Mouse (Mus musculus) liver, postnatal 0 days (tissue): ENCODE results near the gene Tm4sf5. TPM values are rescaled to one million over a fixed set of nuclear protein-coding genes. Genes with fewer than 3 reads are reported as not detected.
A peak's percentile ranks its signal among the peaks of the same experiment; 100 is the strongest.
"Not testable (repeated sequence)": the region's sequence is repeated elsewhere in the genome, so short reads cannot be mapped to it uniquely, and the experiment has no call there.

Experiments
- ATAC-seq: fragments of 200-750 bp; cut with Nextera tagmentation; 2 replicates; pipeline ENCODE4 v1.8.0; 2017; ENCODE audit warnings: mild to moderate bottlenecking, moderate library complexity
- DNase-seq: peaks from one replicate; pipeline ENCODE4 v3.0.0-alpha.2; 2016
- H3K27ac ChIP-seq: fragments of 300-500 bp; sonication (generic); 2 replicates; pipeline ENCODE4 v1.5.1; 2014; ENCODE audit warnings: antibody characterized with exemption, moderate library complexity, mild to moderate bottlenecking, low read depth
- H3K27me3 ChIP-seq: fragments of 300-500 bp; sonication (generic); 2 replicates; pipeline ENCODE4 v1.6.1; 2014; ENCODE audit warnings: low read length, control low read depth, mixed read lengths; ENCODE audit not compliant: insufficient read depth
- H3K36me3 ChIP-seq: fragments of 300-500 bp; sonication (generic); replicated peaks from 2 replicates; pipeline ENCODE4 v1.6.1; 2014; ENCODE audit warnings: mild to moderate bottlenecking, control low read depth, low read length, moderate library complexity, mixed read lengths; ENCODE audit not compliant: insufficient read depth
- H3K4me1 ChIP-seq: fragments of 300-500 bp; sonication (generic); 2 replicates; pipeline ENCODE4 v1.6.1; 2014; ENCODE audit warnings: antibody characterized with exemption, mild to moderate bottlenecking, control low read depth; ENCODE audit not compliant: insufficient read depth
- H3K4me2 ChIP-seq: fragments of 300-500 bp; sonication (generic); 2 replicates; pipeline ENCODE4 v1.6.1; 2014; ENCODE audit warnings: low read depth, mild to moderate bottlenecking, low read length, moderate library complexity, mixed read lengths
- H3K4me3 ChIP-seq: fragments of 300-500 bp; sonication (generic); 2 replicates; pipeline ENCODE4 v1.5.1; 2014; ENCODE audit warnings: low read depth, low read length
- H3K9ac ChIP-seq: fragments of 300-500 bp; sonication (generic); replicated peaks from 2 replicates; pipeline ENCODE4 v1.6.1; 2014; ENCODE audit warnings: mild to moderate bottlenecking, moderate library complexity
- H3K9me3 ChIP-seq: fragments of 300-500 bp; sonication (generic); 2 replicates; pipeline ENCODE4 v1.6.1; 2016; ENCODE audit warnings: mild to moderate bottlenecking, control low read depth, low read length, mixed read lengths
- CTCF ChIP-seq: sonication (generic); IDR thresholded peaks from 2 replicates; pipeline ENCODE4 v1.5.1; 2016; ENCODE audit warnings: antibody characterized with exemption, low read depth
- EP300 ChIP-seq: IDR thresholded peaks from 2 replicates; pipeline ENCODE4 v1.6.1; 2016; ENCODE audit warnings: antibody characterized with exemption, low read depth, mild to moderate bottlenecking
- WGBS: fragments of 180-500 bp; shearing (Covaris S2); extraction: QIAGEN DNeasy Blood & Tissue Kit; methylation state at CpG from one replicate; pipeline ENCODE4 v1.1.7; 2014; ENCODE audit not compliant: insufficient replicate concordance; 5-methylcytosine and 5-hydroxymethylcytosine counted together
- polyA plus RNA-seq: library from polyadenylated mRNA; unstranded; fragments of >200 nt; fragmentation: Nextera tagmentation; extraction: Ambion mirVana; gene quantifications from 2 replicates; pipeline ENCODE4 v1.2.1, GENCODE M21; 2015

The Tm4sf5 gene
- polyA plus RNA-seq, 1 experiment from 2014 or later: 1.7 TPM

DNA sequence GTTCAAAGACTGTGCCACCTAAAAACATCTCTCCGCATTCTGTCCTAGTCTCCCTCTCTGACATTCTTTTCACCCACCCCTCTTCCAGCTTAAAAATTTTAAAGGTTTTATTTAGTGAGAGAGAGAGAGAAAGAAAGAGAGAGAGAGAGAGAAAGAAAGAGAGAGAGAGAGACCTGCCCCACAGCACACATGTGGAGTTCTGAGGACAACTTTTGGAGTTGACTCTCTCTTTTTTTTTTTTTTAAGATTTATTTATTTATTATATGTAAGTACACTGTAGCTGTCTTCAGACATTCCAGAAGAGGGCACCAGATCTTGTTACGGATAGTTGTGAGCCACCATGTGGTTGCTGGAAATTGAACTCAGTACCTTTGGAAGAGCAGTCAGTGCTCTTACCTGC, 26.0 kb downstream of the Tm4sf5 start:
- ATAC-seq, H3K4me1 ChIP-seq, H3K4me2 ChIP-seq, H3K9ac ChIP-seq, H3K4me3 ChIP-seq, DNase-seq, H3K27ac ChIP-seq, H3K27me3 ChIP-seq, H3K9me3 ChIP-seq: not testable (repeated sequence)
- 0 out of 2 replicates have a peak, but pooled peaks have one; percentile 12 for TF ChIP-seq CTCF
- 75% methylated on average over 2 of the region's 2 CpGs for WGBS
- H3K36me3 ChIP-seq: peaks cover 12% of the 10 kb centered on the region

DNA sequence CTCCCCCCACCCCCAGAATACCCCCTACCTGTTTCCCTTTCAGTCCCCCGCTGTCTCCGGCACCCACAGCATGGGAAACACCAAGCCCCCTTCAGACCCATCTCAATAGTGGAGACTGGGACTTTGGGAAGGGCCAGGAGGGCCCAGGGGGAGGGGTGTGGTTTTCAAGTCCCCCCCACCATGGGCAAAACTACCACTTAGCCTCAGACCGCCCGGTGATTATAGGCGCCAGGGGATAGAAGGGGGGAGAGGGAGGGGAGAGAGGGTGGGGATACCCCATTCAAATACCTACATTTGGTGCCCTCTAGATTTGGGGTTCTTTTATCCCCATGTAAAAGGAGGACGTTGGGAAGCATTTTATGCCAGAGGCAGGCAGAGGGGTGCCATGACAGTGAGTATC, 27.8 kb downstream of the Tm4sf5 start, which contains the start of gene Gm40193:
TSS of gene Gm40193 (minus strand) at position 101 of the 400 bp plus-strand sequence.
- Histone ChIP-seq H3K27me3 (no peaks in the 10 kb centered on the region; the same call in 1 of the 2 replicates), H3K4me1 (no peaks in the 10 kb centered on the region), H3K4me3 (no peak within 1 kb of the TSS), H3K9ac (no peak within 1 kb of the TSS), H3K36me3 (peaks cover 6% of the 10 kb centered on the region; the same call in 1 of the 2 replicates), H3K27ac (no peak within 1 kb of the TSS), H3K9me3 (no peaks in the 10 kb centered on the region), H3K4me2 (no peak within 1 kb of the TSS)
- TF ChIP-seq CTCF (no peak), EP300 (no peak)
- WGBS: 76% methylated on average over 6 of the region's 6 CpGs
- no peak for ATAC-seq
- DNase-seq: no peak

DNA sequence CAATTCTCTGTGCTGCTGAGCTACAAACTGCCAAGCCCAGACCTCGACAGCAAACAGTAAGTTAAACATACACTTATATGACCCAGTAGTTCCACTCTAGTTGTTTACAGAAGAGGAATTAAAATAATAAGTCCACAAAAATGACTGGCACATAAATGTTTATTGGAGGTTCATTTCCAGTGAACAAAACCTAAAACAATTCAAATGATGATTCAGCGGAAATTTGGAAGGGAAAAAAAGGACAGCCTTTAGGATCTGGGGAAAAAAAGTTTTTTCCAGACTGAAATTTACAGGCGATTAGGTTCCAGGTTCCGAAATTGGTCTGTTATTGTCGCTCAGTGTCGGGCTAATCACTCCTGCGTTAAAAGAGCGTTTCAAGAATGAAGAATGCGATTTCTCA, 34.4 kb downstream of the Tm4sf5 start:
- H3K27me3 ChIP-seq: peaks cover 5% of the 10 kb centered on the region; the same call in 1 of the 2 replicates
- no peak for ATAC-seq

DNA sequence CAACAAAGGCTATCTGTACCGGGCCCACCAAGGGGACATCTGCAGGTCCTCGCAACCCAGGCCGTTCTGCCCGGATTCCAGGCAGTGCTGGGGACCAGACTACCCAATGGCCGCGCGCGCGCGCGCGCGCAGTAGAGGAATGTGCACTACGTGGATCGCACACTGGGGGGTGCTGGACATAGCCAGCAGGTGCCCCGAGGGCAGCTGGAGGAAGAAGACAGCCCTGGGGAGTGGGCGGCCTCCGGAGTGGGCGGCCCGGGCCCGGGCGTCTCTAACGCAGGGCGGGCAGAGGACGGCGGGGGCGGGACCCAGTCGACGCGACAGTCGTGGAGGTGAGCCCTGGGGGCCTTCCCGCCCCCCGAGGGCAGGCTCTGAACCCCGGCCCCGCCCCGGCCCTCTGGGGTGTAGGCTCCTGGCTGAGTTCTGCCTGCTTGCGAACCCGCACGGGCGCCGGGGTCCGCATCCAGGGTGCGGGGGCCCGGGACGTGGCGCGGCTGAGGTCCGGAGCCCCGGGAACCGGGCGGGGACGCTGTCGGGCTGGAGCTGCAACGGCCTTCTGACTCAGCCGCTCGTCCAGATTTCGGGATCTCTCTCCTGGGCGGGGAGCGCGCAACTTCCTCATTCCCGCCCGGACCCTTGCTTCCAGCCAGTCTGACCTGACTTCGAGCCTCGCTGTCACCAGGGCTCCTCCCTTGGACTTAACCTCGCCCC, 35.0 kb downstream of the Tm4sf5 start, which contains the start of gene Pld2:
TSS of gene Pld2 (plus strand) at position 188 of the 711 bp plus-strand sequence.
- H3K27ac ChIP-seq: peak within 1 kb of the TSS; percentile 39; the same call in 1 of the 2 replicates
- H3K27me3 ChIP-seq: peaks cover 5% of the 10 kb centered on the region; the same call in 1 of the 2 replicates

More for the DNA sequence above, 34.4 kb downstream of the Tm4sf5 start:
- Histone ChIP-seq H3K4me3 (peak overlapping the region; percentile 58), H3K27ac (peak overlapping the region; percentile 34; the same call in 1 of the 2 replicates), H3K36me3 (no peaks in the 10 kb centered on the region), H3K4me1 (peaks cover 4% of the 10 kb centered on the region; the same call in 1 of the 2 replicates), H3K9me3 (no peaks in the 10 kb centered on the region), H3K9ac (peak overlapping the region; percentile 63), H3K4me2 (peak overlapping the region; percentile 79)
- TF ChIP-seq EP300 (no peak), CTCF (no peak)
- 14% methylated on average over 9 of the region's 9 CpGs for WGBS
- DNase-seq: no peak

DNA sequence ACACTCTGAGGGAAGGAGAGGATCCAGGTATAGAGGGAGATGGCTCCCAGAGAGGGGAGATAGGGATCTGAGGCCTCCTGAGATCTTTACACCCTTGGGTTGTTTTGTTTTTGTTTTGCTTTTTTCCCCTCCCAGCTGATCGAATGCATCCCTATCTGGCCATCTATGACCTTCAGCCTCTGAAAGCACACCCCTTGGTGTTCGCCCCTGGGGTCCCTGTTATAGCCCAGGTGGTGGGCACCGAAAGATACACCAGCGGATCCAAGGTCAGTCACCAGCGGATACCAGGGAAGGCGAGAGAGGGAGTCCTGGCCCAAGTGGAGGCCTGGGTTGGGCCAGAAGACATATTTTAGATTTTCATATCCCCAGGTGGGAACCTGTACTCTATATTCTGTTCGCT, 35.9 kb downstream of the Tm4sf5 start:
- 71% methylated on average over 7 of the region's 7 CpGs for WGBS
- DNase-seq (no peak), ATAC-seq (no peak)
- H3K27ac ChIP-seq: no peak overlapping the region
- peaks cover 5% of the 10 kb centered on the region; the same call in 1 of the 2 replicates for H3K27me3 ChIP-seq
- H3K4me3 ChIP-seq: peak overlapping the region; percentile 58; the same call in 1 of the 2 replicates
- peaks cover 4% of the 10 kb centered on the region; the same call in 1 of the 2 replicates for H3K4me1 ChIP-seq
- no peak for TF ChIP-seq CTCF
- TF ChIP-seq EP300: no peak
- H3K9ac ChIP-seq: no peak overlapping the region; the same call in 1 of the 2 replicates
- no peaks in the 10 kb centered on the region for H3K9me3 ChIP-seq
- H3K36me3 ChIP-seq: no peaks in the 10 kb centered on the region
- H3K4me2 ChIP-seq: peak overlapping the region; percentile 79

More for the DNA sequence above, 35.0 kb downstream of the Tm4sf5 start, which contains the start of gene Pld2:
- peak within 1 kb of the TSS; percentile 79 for H3K4me2 ChIP-seq
- peaks cover 4% of the 10 kb centered on the region; the same call in 1 of the 2 replicates for H3K4me1 ChIP-seq
- peak within 1 kb of the TSS; percentile 63 for H3K9ac ChIP-seq
- peak within 1 kb of the TSS; percentile 58 for H3K4me3 ChIP-seq
- H3K9me3 ChIP-seq: no peaks in the 10 kb centered on the region
- DNase-seq (peak; percentile 88), ATAC-seq (peak; percentile 97)
- no peaks in the 10 kb centered on the region for H3K36me3 ChIP-seq
- WGBS: under 1% methylated on average over 55 of the region's 65 CpGs
- no peak for TF ChIP-seq EP300
- TF ChIP-seq CTCF: peak; percentile 77

DNA sequence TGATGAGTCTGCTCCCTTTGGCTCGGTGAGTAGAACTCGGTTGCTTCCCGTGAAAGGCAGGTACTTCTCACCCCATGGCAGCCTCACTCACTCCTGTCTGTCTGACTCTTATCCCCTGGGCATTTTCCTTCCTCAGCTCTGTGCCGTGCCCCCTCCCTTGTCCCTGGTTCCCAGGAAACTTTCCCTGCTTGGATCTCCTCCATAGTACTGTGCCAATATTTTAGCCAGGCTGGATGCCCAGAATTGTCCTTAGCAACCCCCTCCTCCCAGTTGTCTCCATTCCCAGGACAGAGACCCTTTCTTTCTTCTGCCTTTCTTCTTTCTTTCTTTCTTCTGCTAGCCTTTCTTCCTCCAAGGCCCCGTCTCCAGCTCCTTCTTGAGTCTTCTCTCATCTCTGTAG, 36.4 kb downstream of the Tm4sf5 start:
- ATAC-seq: no peak

More for the DNA sequence above, 36.4 kb downstream of the Tm4sf5 start:
- no peak overlapping the region for H3K4me2 ChIP-seq
- H3K4me3 ChIP-seq: no peak overlapping the region
- no peak for TF ChIP-seq EP300
- TF ChIP-seq CTCF: no peak
- H3K9me3 ChIP-seq: no peaks in the 10 kb centered on the region
- H3K27ac ChIP-seq: no peak overlapping the region
- peaks cover 4% of the 10 kb centered on the region; the same call in 1 of the 2 replicates for H3K4me1 ChIP-seq
- no peak for DNase-seq
- H3K27me3 ChIP-seq: peaks cover 5% of the 10 kb centered on the region; the same call in 1 of the 2 replicates
- H3K36me3 ChIP-seq: no peaks in the 10 kb centered on the region
- 64% methylated on average over 5 of the region's 5 CpGs for WGBS
- no peak overlapping the region for H3K9ac ChIP-seq
